ENCODE assay signal across 22 mouse cellular contexts in the genomic region with DNA sequence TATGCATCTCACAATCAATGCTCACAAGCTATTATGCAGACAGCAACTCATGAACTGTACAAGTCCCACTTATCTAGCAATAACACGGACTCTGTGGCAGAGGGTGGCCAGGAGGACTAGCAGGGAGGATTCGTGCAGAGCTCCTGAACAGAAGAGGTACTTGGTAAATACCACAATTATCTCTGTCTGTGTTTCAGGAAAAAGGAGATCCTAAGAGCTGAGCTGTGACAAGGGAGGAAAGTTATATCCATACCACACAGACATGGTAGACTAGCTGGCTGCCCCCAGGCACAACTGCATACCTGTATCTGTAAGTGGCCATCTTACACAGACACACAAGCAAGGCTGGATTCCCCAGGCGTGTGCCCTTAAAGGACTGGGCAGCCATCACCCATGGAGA. TPM values are rescaled to one million over a fixed set of nuclear protein-coding genes. Genes with fewer than 3 reads are reported as not detected.
A peak's percentile ranks its signal among the peaks of the same experiment; 100 is the strongest.
DNase-seq lines count a peak whose midpoint lies in the region; ATAC-seq and TF ChIP-seq lines count a peak whose summit lies in the region.
"Had no signal": no experiment of that assay in that cellular context is flagged by ENCODE, and none has a peak within 500 bp of the region (broad histone marks: within the 10 kb centered on the region; RNA-seq: fewer than 3 reads in every experiment).

No protein-coding gene starts in this region.

- WGBS in liver, adult 2 months: 68% methylated on average over 3 of the region's 3 CpGs
- WGBS in liver, embryonic 12.5 days (ENCODE audit: insufficient replicate concordance): 61% methylated on average over 3 of the region's 3 CpGs
- 88% methylated on average over 3 of the region's 3 CpGs for WGBS in neural tube, embryonic 15.5 days

- no peak for ATAC-seq in liver, embryonic 12.5 days
- ATAC-seq in neural tube, embryonic 15.5 days (ENCODE audit: low FRiP score): no peak
- ATAC-seq: forebrain, embryonic 14.5 days; forebrain, embryonic 16.5 days had no signal

- no peak overlapping the region for H3K4me3 ChIP-seq in liver, adult 2 months (ENCODE audit: insufficient read depth, low read depth, low read length)
- H3K4me3 ChIP-seq in liver, embryonic 12.5 days: no peak overlapping the region
- H3K4me3 ChIP-seq in neural tube, embryonic 15.5 days (replicated peaks): no peak overlapping the region
- H3K4me3 ChIP-seq: embryonic facial prominence, embryonic 13.5 days; embryonic facial prominence, embryonic 15.5 days; erythroblast, embryonic 14.5 days had no signal

- no peaks in the 10 kb centered on the region for H3K27me3 ChIP-seq in liver, adult 2 months (ENCODE audit: control insufficient read depth, insufficient read depth, low read length)
- H3K27me3 ChIP-seq in liver, embryonic 12.5 days (replicated peaks): no peaks in the 10 kb centered on the region
- H3K27me3 ChIP-seq in neural tube, embryonic 15.5 days (replicated peaks): no peaks in the 10 kb centered on the region
- H3K27me3 ChIP-seq: embryonic facial prominence, embryonic 13.5 days; embryonic facial prominence, embryonic 15.5 days had no signal

- H3K36me3 ChIP-seq in liver, adult 2 months (ENCODE audit: control insufficient read depth, insufficient read depth, low read length): peaks cover 62% of the 10 kb centered on the region
- no peaks in the 10 kb centered on the region for H3K36me3 ChIP-seq in liver, embryonic 12.5 days
- H3K36me3 ChIP-seq in neural tube, embryonic 15.5 days: no peaks in the 10 kb centered on the region
- H3K36me3 ChIP-seq: embryonic facial prominence, embryonic 13.5 days; embryonic facial prominence, embryonic 15.5 days had no signal

- H3K9me3 ChIP-seq in liver, embryonic 12.5 days (replicated peaks): no peaks in the 10 kb centered on the region
- no peaks in the 10 kb centered on the region for H3K9me3 ChIP-seq in neural tube, embryonic 15.5 days (replicated peaks)
- H3K9me3 ChIP-seq: embryonic facial prominence, embryonic 13.5 days; embryonic facial prominence, embryonic 15.5 days had no signal

- peaks cover 18% of the 10 kb centered on the region; the same call in 1 of the 2 replicates for H3K79me2 ChIP-seq in liver, adult 2 months (ENCODE audit: control insufficient read depth, insufficient read depth, low read length)

- peaks cover 25% of the 10 kb centered on the region for H3K4me1 ChIP-seq in liver, adult 2 months (ENCODE audit: control insufficient read depth, insufficient read depth, low read length)
- H3K4me1 ChIP-seq in liver, embryonic 12.5 days: peaks cover 20% of the 10 kb centered on the region
- peaks cover 15% of the 10 kb centered on the region for H3K4me1 ChIP-seq in neural tube, embryonic 15.5 days

- TF ChIP-seq POLR2A in liver, adult 2 months (IDR thresholded peaks at IDR 0.05; ENCODE audit: extremely low read depth, insufficient read depth, low read length): no peak

- no peak for TF ChIP-seq CTCF in liver, adult 2 months (IDR thresholded peaks at IDR 0.05; ENCODE audit: low read depth, low read length)

- no peak overlapping the region; the same call in 1 of the 2 replicates for H3K27ac ChIP-seq in liver, adult 2 months (replicated peaks; ENCODE audit: insufficient read depth, low read depth, low read length)
- H3K27ac ChIP-seq in liver, embryonic 12.5 days: no peak overlapping the region
- no peak overlapping the region for H3K27ac ChIP-seq in neural tube, embryonic 15.5 days (replicated peaks)
- H3K27ac ChIP-seq: embryonic facial prominence, embryonic 13.5 days; embryonic facial prominence, embryonic 15.5 days had no signal

- H3K4me2 ChIP-seq in liver, embryonic 12.5 days: no peak overlapping the region
- H3K4me2 ChIP-seq in neural tube, embryonic 15.5 days: no peak overlapping the region
- H3K4me2 ChIP-seq: embryonic facial prominence, embryonic 13.5 days; embryonic facial prominence, embryonic 15.5 days had no signal

- H3K9ac ChIP-seq in liver, adult 2 months (ENCODE audit: low read depth, low read length): 0 out of 2 replicates have a peak overlapping the region, but pooled peaks have one; percentile 28
- H3K9ac ChIP-seq in liver, embryonic 12.5 days: no peak overlapping the region
- no peak overlapping the region for H3K9ac ChIP-seq in neural tube, embryonic 15.5 days (replicated peaks)
- H3K9ac ChIP-seq: embryonic facial prominence, embryonic 13.5 days; embryonic facial prominence, embryonic 15.5 days had no signal

- DNase-seq in heart, adult 11 months: peak; percentile 82
- DNase-seq in heart, adult 9 months (ENCODE audit: low spot score in 2 of 2): no peak
- DNase-seq in liver, adult 2 months (ENCODE audit: extremely low read depth, low read depth, low spot score): no peak
- DNase-seq in neural tube, embryonic 10.5 days (ENCODE audit: extremely low spot score, low spot score): peak; percentile 7
- DNase-seq: adrenal gland, adult 2 months; adrenal gland, postnatal 10 days; adrenal gland, postnatal 25 days; cerebellum, adult 11 months; cerebellum, adult 18-20 months; cerebellum, adult 8-10 months; cerebellum, adult 9-11 months; cerebellum, postnatal 14 days; cerebellum, postnatal 36 days; embryo, embryonic 11 days had no signal

RNA-seq across cellular contexts. Expression of a gene that starts 5.2 kb away (rescaled TPM):
- total RNA-seq in liver, adult 2 months (2014; rRNA removed): 476 and 506 TPM in 2 replicates
- 711 and 1,059 TPM in 2 replicates for polyA plus RNA-seq in liver, adult 2 months (2012; rRNA removed)
- polyA plus RNA-seq in liver, embryonic 12.5 days (2016; fragmentation: Nextera tagmentation; extraction: Ambion mirVana): 16.5 and 17.8 TPM in 2 replicates
- 12.3 and 12.6 TPM in 2 replicates for polyA plus RNA-seq in neural tube, embryonic 15.5 days (2015; fragmentation: Nextera tagmentation; extraction: Ambion mirVana)
- total RNA-seq: MEL had no signal

Comparison
In these comparisons a context has a peak if more than half of its experiments do, and no peak if none do; other contexts are left out.
1. DNase-seq: peak in heart, adult 11 months (single experiment) and neural tube, embryonic 10.5 days (single experiment); none in heart, adult 9 months (0 of 2) and liver, adult 2 months (single experiment).
2. RNA of a gene that starts 5.2 kb away (polyA plus RNA-seq): 711 to 1,059 TPM in liver, adult 2 months; 16.5 to 17.8 TPM in liver, embryonic 12.5 days and 12.3 to 12.6 TPM in neural tube, embryonic 15.5 days; every median in the first group is over 10 times any median in the second.